Mouse (Mus musculus) testis, adult 2 months (tissue): Measurements from ENCODE around the gene Mrpl54. TPM values are rescaled to one million over a fixed set of nuclear protein-coding genes. Genes with fewer than 3 reads are reported as not detected.

ENCODE experiments used
- H3K27ac ChIP-seq: fragments of 200-500 bp; 2 replicates; pipeline ENCODE4 v1.5.1; 2012; ENCODE audit warnings: low read depth, low read length; ENCODE audit not compliant: control insufficient read depth, insufficient read depth
- H3K27me3 ChIP-seq: fragments of 200-500 bp; 2 replicates; pipeline ENCODE4 v1.6.1; 2012; ENCODE audit warnings: mild to moderate bottlenecking, low read length, moderate library complexity; ENCODE audit not compliant: control insufficient read depth, insufficient read depth
- H3K36me3 ChIP-seq: fragments of 200-500 bp; 2 replicates; pipeline ENCODE4 v1.6.1; 2012; ENCODE audit warnings: mild to moderate bottlenecking, low read length; ENCODE audit not compliant: control insufficient read depth, insufficient read depth
- H3K4me1 ChIP-seq: fragments of 200-500 bp; 2 replicates; pipeline ENCODE4 v1.6.1; 2012; ENCODE audit warnings: low read length; ENCODE audit not compliant: control insufficient read depth, insufficient read depth
- H3K4me3 ChIP-seq: fragments of 200-500 bp; 2 replicates; pipeline ENCODE4 v1.5.1; 2012; ENCODE audit warnings: low read depth, mild to moderate bottlenecking, low read length, moderate library complexity, mixed read lengths; ENCODE audit not compliant: control insufficient read depth
- CTCF ChIP-seq: fragments of 200-500 bp; IDR thresholded peaks from 2 replicates; pipeline ENCODE4 v1.5.1; 2012; ENCODE audit warnings: low read depth, mild to moderate bottlenecking, inconsistent platforms, low read length, moderate library complexity; ENCODE audit not compliant: control insufficient read depth, insufficient read depth, insufficient replicate concordance
- POLR2A ChIP-seq: fragments of 200-500 bp; IDR thresholded peaks from 2 replicates; pipeline ENCODE4 v1.6.1; 2012; ENCODE audit warnings: low read depth, mild to moderate bottlenecking, inconsistent platforms, low read length, moderate library complexity; ENCODE audit not compliant: control insufficient read depth
- polyA plus RNA-seq: library from polyadenylated mRNA; depleted of rRNA; stranded (reverse); fragments of >200 nt; gene quantifications from 2 replicates; pipeline ENCODE4 v1.2.3, GENCODE M21; 2012

Mrpl54 gene
- polyA plus RNA-seq, 1 experiment: 181 TPM

DNA sequence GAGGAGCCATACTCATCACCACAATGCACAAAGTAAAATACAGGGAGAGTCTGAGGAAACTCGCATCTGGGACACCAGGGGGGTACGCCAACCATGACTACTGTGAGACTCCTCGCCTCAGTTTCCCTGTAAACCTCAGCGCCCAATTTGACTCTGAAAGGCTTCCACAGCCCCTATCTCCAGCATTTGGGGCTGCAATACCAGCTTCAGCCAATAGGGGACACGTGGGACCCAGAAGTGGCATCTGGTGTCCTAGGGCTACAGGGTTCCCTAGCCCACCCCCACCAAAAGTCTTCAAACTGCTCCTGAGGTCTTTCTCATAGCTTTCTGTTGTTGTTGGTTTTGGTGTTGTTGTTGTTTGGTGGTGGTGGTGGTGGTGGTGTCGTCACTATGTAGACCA is 21.9 kb upstream of the Mrpl54 start:
- Histone ChIP-seq H3K4me3 (no peak overlapping the region), H3K27me3 (no peaks in the 10 kb centered on the region), H3K27ac (no peak overlapping the region), H3K36me3 (no peaks in the 10 kb centered on the region), H3K4me1 (peaks cover 25% of the 10 kb centered on the region)
- TF ChIP-seq CTCF: peak; percentile 51; the same call in 1 of the 2 replicates
- TF ChIP-seq POLR2A: no peak

DNA sequence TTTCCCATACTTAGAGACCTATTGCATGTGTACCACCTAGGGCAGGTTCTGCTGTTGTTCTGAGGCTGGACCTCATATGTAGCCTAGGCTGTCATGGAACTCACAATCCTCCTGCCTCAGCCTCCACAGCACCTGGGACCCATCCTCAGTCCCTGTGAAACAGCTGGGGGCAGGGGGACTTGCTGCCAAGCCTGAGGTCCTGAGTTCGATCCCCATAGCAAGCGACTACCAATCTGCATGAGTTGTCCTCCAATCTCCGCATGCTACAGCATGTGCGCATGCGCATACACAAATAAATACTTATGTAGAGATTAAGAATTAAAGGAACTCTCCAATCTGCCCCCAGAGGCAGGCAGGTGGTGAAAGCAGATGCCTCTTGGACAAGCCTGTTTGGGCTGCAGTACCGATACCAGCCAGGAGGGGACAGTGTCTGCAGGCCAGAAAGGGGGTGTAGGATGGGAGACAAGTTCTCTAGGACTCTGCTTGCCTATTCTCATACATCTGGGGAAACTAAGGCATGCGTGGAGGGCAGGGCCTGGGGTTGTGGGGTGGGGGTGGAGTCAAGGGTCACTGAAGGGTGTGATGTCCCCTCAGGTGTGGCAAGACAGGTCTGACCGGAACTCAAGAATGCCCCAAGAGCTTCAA is 20.9 kb upstream of the Mrpl54 start:
- H3K36me3 ChIP-seq: no peaks in the 10 kb centered on the region
- TF ChIP-seq CTCF (peak; percentile 95), POLR2A (no peak)
- no peaks in the 10 kb centered on the region for H3K27me3 ChIP-seq
- H3K4me3 ChIP-seq: no peak overlapping the region
- no peak overlapping the region for H3K27ac ChIP-seq
- H3K4me1 ChIP-seq: peaks cover 20% of the 10 kb centered on the region

- no peaks in the 10 kb centered on the region for H3K27me3 ChIP-seq
- peaks cover 17% of the 10 kb centered on the region for H3K4me1 ChIP-seq
- H3K36me3 ChIP-seq: no peaks in the 10 kb centered on the region
- no peak overlapping the region for H3K27ac ChIP-seq
- no peak for TF ChIP-seq CTCF
- H3K4me3 ChIP-seq: no peak overlapping the region
Observed at GRCm38 (mm10) chr10:81286586-81286985, 19.9 kb upstream of the Mrpl54 start.

DNA sequence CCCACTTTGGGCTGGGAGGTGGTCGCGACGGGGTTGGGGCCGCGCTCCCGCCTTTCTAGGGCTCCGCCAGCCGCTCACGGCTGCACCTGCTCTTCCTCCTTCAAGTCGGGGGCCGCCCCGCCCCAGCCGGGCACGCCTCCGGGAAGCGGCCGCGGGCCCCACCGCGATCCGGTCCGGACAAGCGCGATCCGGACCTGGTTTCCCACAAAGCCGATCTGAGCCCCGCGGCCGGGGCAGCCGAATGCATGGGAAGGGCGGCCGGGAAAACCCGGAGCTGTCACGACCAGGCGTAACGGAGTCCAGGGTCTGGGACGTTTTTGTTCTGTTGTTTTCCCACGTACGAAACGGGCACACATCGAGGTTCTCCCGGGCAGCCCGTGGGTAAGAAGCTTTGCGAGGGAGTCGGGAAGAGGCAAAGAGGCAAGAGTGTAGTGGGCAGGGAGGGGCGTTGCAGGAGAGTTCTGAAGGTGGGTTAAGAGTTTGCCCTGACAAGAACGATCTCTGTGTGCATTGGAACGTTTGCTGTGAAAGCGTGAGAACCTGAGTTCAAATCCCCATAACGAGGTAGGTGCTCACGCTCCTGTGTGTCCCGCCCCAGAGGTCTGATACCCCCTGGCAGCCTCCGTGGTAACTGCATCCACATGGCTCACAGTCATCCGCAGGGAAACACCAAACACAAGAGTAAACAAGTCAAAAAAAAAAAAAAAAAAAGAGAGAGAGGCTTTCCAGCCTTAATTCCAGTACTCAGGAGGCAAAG is 19.1 kb upstream of the Mrpl54 start:
- TF ChIP-seq CTCF (no peak), POLR2A (no peak)
- Histone ChIP-seq H3K27me3 (no peaks in the 10 kb centered on the region), H3K4me3 (peak overlapping the region; percentile 69), H3K36me3 (no peaks in the 10 kb centered on the region), H3K4me1 (peaks cover 24% of the 10 kb centered on the region), H3K27ac (no peak overlapping the region)

DNA sequence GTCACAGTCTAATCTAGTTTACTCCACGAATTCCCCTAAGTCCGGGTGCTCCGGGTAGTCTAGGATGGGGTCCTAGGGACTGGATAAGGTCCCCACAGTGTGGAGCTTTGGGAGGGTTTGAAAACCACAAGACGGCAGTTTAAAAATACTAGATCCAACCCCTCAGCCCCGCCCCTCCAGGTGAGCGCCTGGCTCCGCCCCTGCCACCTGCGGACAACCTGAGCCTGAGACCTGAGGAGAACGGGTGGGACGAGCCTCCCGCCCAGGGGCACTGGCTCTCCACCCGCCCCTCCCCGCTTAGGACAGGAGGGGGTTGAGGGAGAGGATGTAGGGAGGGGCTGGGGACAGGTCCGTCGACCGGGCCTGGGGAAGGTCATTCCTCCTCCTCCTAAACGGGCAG is 18.0 kb upstream of the Mrpl54 start:
- TF ChIP-seq POLR2A: no peak
- TF ChIP-seq CTCF: no peak
- no peak overlapping the region for H3K27ac ChIP-seq
- no peak overlapping the region for H3K4me3 ChIP-seq
- peaks cover 30% of the 10 kb centered on the region for H3K4me1 ChIP-seq
- H3K36me3 ChIP-seq: no peaks in the 10 kb centered on the region
- H3K27me3 ChIP-seq: no peaks in the 10 kb centered on the region

- H3K27ac ChIP-seq: no peak overlapping the region
- no peak overlapping the region for H3K4me3 ChIP-seq
- H3K36me3 ChIP-seq: no peaks in the 10 kb centered on the region
- peaks cover 31% of the 10 kb centered on the region for H3K4me1 ChIP-seq
- no peak for TF ChIP-seq CTCF
- H3K27me3 ChIP-seq: no peaks in the 10 kb centered on the region
Observed at GRCm38 (mm10) chr10:81284189-81284588, 17.5 kb upstream of the Mrpl54 start.

DNA sequence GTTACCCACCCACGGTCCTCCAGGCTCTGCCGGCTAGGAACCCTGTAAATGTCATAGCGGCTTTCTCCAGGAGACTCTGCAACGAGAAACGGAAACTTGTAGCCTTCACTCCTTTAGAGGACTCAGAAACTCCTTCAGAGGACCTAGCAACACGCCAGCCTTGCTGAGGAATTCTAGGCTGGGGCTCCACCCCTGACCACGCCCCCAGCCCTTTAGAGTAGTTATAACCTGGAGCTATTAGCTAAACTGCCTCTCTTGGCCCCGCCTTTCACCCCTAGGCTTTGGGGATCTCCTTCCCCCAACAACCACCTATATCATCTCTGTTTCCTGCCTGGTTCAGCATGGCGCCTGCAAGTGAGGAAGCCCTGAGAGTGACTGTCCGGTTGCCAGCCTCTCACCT is 12.8 kb upstream of the Mrpl54 start:
- TF ChIP-seq CTCF (no peak), POLR2A (no peak)
- Histone ChIP-seq H3K36me3 (no peaks in the 10 kb centered on the region), H3K27ac (no peak overlapping the region), H3K4me3 (no peak overlapping the region), H3K4me1 (peaks cover 26% of the 10 kb centered on the region), H3K27me3 (no peaks in the 10 kb centered on the region; the same call in 1 of the 2 replicates)

- Histone ChIP-seq H3K27me3 (no peaks in the 10 kb centered on the region; the same call in 1 of the 2 replicates), H3K4me1 (peaks cover 26% of the 10 kb centered on the region), H3K36me3 (no peaks in the 10 kb centered on the region), H3K27ac (no peak overlapping the region), H3K4me3 (no peak overlapping the region)
- no peak for TF ChIP-seq CTCF
- no peak for TF ChIP-seq POLR2A
Observed at GRCm38 (mm10) chr10:81277676-81278075, 10.9 kb upstream of the Mrpl54 start.
